Mouse (Mus musculus) ES-Bruce4 (cell line): Measurements from ENCODE around the gene Cep85l. TPM values are rescaled to one million over a fixed set of nuclear protein-coding genes. Genes with fewer than 3 reads are reported as not detected.

Experiments used
- H3K27ac ChIP-seq: 2 replicates; pipeline ENCODE4 v1.5.1; 2012; ENCODE audit warnings: low read length, inconsistent platforms; ENCODE audit not compliant: insufficient read depth
- H3K27me3 ChIP-seq: 2 replicates; pipeline ENCODE4 v1.6.1; 2012; ENCODE audit warnings: mild to moderate bottlenecking, low read length, inconsistent platforms; ENCODE audit not compliant: control insufficient read depth, poor library complexity, insufficient read depth, severe bottlenecking
- H3K36me3 ChIP-seq: 2 replicates; pipeline ENCODE4 v1.6.1; 2012; ENCODE audit warnings: inconsistent platforms, mild to moderate bottlenecking, low read length, moderate library complexity; ENCODE audit not compliant: control insufficient read depth, poor library complexity, insufficient read depth, severe bottlenecking
- H3K4me1 ChIP-seq: one replicate; pipeline ENCODE4 v1.8.1; 2011; ENCODE audit warnings: low read length; ENCODE audit not compliant: control insufficient read depth, insufficient read depth
- H3K4me3 ChIP-seq: 2 replicates; pipeline ENCODE4 v1.5.1; 2011; ENCODE audit warnings: low read depth, mild to moderate bottlenecking, low read length
- H3K9ac ChIP-seq: 2 replicates; pipeline ENCODE4 v1.6.1; 2012; ENCODE audit warnings: low read depth, mild to moderate bottlenecking, inconsistent platforms; ENCODE audit not compliant: poor library complexity, severe bottlenecking
- H3K9me3 ChIP-seq: replicated peaks from 2 replicates; pipeline ENCODE4 v1.6.1; 2012; ENCODE audit warnings: mild to moderate bottlenecking, low read length, inconsistent platforms; ENCODE audit not compliant: control insufficient read depth, poor library complexity, insufficient read depth, severe bottlenecking
- CTCF ChIP-seq: IDR thresholded peaks from one replicate; pipeline ENCODE4 v1.8.1; 2011; ENCODE audit warnings: low read depth, low read length
- EP300 ChIP-seq: IDR thresholded peaks from 2 replicates; pipeline ENCODE4 v1.6.1; 2011; ENCODE audit warnings: low read depth, low read length; ENCODE audit not compliant: insufficient read depth
- POLR2A ChIP-seq: IDR thresholded peaks from one replicate; pipeline ENCODE4 v1.8.1; 2011; ENCODE audit warnings: low read length; ENCODE audit not compliant: insufficient read depth
- polyA plus RNA-seq: library from polyadenylated mRNA; stranded (reverse); fragments of >200 nt; gene quantifications from 2 replicates; pipeline ENCODE4 v1.2.4, GENCODE M21; 2011; ENCODE audit warnings: low read depth; ENCODE audit not compliant: missing spikeins, insufficient read depth, insufficient read length

The Cep85l gene
- polyA plus RNA-seq, 1 experiment = 5.0 TPM

- Histone ChIP-seq H3K4me3 (no peak overlapping the region), H3K9ac (no peak overlapping the region), H3K27me3 (no peaks in the 10 kb centered on the region), H3K9me3 (no peaks in the 10 kb centered on the region), H3K27ac (no peak overlapping the region), H3K36me3 (no peaks in the 10 kb centered on the region), H3K4me1 (no peaks in the 10 kb centered on the region)
- no peak for TF ChIP-seq CTCF
- no peak for TF ChIP-seq EP300
- TF ChIP-seq POLR2A = no peak
Measured at GRCm38 (mm10) chr10:53420069-53420468, 40.3 kb upstream of the Cep85l start.

GRCm38 (mm10) chr10:53419139-53419935 lies 39.6 kb upstream of the Cep85l start:
- Histone ChIP-seq H3K4me3 (no peak overlapping the region), H3K36me3 (no peaks in the 10 kb centered on the region), H3K27me3 (no peaks in the 10 kb centered on the region), H3K9ac (no peak overlapping the region), H3K9me3 (no peaks in the 10 kb centered on the region), H3K4me1 (no peaks in the 10 kb centered on the region), H3K27ac (no peak overlapping the region)
- no peak for TF ChIP-seq EP300

GRCm38 (mm10) chr10:53417015-53417414 lies 37.3 kb upstream of the Cep85l start:
- H3K27me3 ChIP-seq = no peaks in the 10 kb centered on the region
- no peaks in the 10 kb centered on the region for H3K36me3 ChIP-seq
- no peak overlapping the region for H3K9ac ChIP-seq
- no peaks in the 10 kb centered on the region for H3K4me1 ChIP-seq
- no peak for TF ChIP-seq POLR2A
- no peak for TF ChIP-seq EP300
- TF ChIP-seq CTCF = no peak
- H3K27ac ChIP-seq = no peak overlapping the region
- H3K9me3 ChIP-seq = no peaks in the 10 kb centered on the region
- no peak overlapping the region for H3K4me3 ChIP-seq

GRCm38 (mm10) chr10:53416152-53416712 lies 36.5 kb upstream of the Cep85l start:
- Histone ChIP-seq H3K9me3 (no peaks in the 10 kb centered on the region), H3K36me3 (no peaks in the 10 kb centered on the region), H3K27ac (no peak overlapping the region), H3K27me3 (no peaks in the 10 kb centered on the region), H3K9ac (no peak overlapping the region), H3K4me3 (no peak overlapping the region), H3K4me1 (no peaks in the 10 kb centered on the region)
- TF ChIP-seq CTCF = no peak
- no peak for TF ChIP-seq EP300
- TF ChIP-seq POLR2A = no peak

- Histone ChIP-seq H3K36me3 (no peaks in the 10 kb centered on the region), H3K27me3 (no peaks in the 10 kb centered on the region), H3K9ac (no peak overlapping the region), H3K9me3 (no peaks in the 10 kb centered on the region), H3K27ac (no peak overlapping the region), H3K4me1 (no peaks in the 10 kb centered on the region), H3K4me3 (no peak overlapping the region)
- TF ChIP-seq POLR2A (no peak), CTCF (no peak), EP300 (no peak)
Measured at GRCm38 (mm10) chr10:53415252-53415651, 35.5 kb upstream of the Cep85l start.
